In genomic region chr19:53310771-53311523, GRCm38 (mm10) we compare ENCODE assay signal across 8 mouse cellular contexts. TPM values are rescaled to one million over a fixed set of nuclear protein-coding genes. Genes with fewer than 3 reads are reported as not detected.
DNase-seq lines count a peak whose midpoint lies in the region; ATAC-seq and TF ChIP-seq lines count a peak whose summit lies in the region.

No protein-coding gene starts in this region.

- H3K4me3 ChIP-seq in C2C12 (ENCODE audit: insufficient read depth, poor library complexity, severe bottlenecking): peak overlapping the region; percentile 57
- H3K4me3 ChIP-seq in embryonic facial prominence, embryonic 12.5 days: peak overlapping the region; percentile 66
- H3K4me3 ChIP-seq in heart, embryonic 15.5 days: peak overlapping the region; percentile 97
- peak overlapping the region; percentile 98 for H3K4me3 ChIP-seq in midbrain, embryonic 13.5 days (replicated peaks)

- H3K9ac ChIP-seq in embryonic facial prominence, embryonic 12.5 days: peak overlapping the region; percentile 91
- peak overlapping the region; percentile 93 for H3K9ac ChIP-seq in heart, embryonic 15.5 days
- H3K9ac ChIP-seq in midbrain, embryonic 13.5 days (replicated peaks): peak overlapping the region; percentile 94

- H3K4me2 ChIP-seq in embryonic facial prominence, embryonic 12.5 days (replicated peaks): peak overlapping the region; percentile 94
- H3K4me2 ChIP-seq in heart, embryonic 15.5 days: peak overlapping the region; percentile 94
- peak overlapping the region; percentile 88 for H3K4me2 ChIP-seq in midbrain, embryonic 13.5 days (replicated peaks)

- no peaks in the 10 kb centered on the region for H3K9me3 ChIP-seq in embryonic facial prominence, embryonic 12.5 days
- no peaks in the 10 kb centered on the region for H3K9me3 ChIP-seq in heart, embryonic 15.5 days (replicated peaks)
- no peaks in the 10 kb centered on the region for H3K9me3 ChIP-seq in midbrain, embryonic 13.5 days

- no peak for TF ChIP-seq CTCF in C2C12 (IDR thresholded peaks at IDR 0.05; ENCODE audit: control insufficient read depth, insufficient read depth, insufficient read length)

- H3K27me3 ChIP-seq in C2C12 (ENCODE audit: control insufficient read depth, insufficient read depth, insufficient read length): no peaks in the 10 kb centered on the region
- H3K27me3 ChIP-seq in embryonic facial prominence, embryonic 12.5 days: no peaks in the 10 kb centered on the region
- H3K27me3 ChIP-seq in heart, embryonic 15.5 days: no peaks in the 10 kb centered on the region
- H3K27me3 ChIP-seq in midbrain, embryonic 13.5 days: no peaks in the 10 kb centered on the region

- H3K79me2 ChIP-seq in C2C12 (ENCODE audit: control insufficient read depth, insufficient read depth): no peaks in the 10 kb centered on the region

- WGBS in embryonic facial prominence, embryonic 12.5 days: under 1% methylated on average over 43 of the region's 48 CpGs
- 0% methylated on average over 48 of the region's 48 CpGs for WGBS in heart, embryonic 15.5 days
- 3% methylated on average over 46 of the region's 48 CpGs for WGBS in midbrain, embryonic 13.5 days

- H3ac ChIP-seq in C2C12 (ENCODE audit: control insufficient read depth, insufficient read length, low read depth): peak overlapping the region; percentile 97

- H3K79me3 ChIP-seq in C2C12 (ENCODE audit: low read depth): peaks cover 3% of the 10 kb centered on the region

- H3K27ac ChIP-seq in embryonic facial prominence, embryonic 12.5 days: peak overlapping the region; percentile 94
- H3K27ac ChIP-seq in heart, embryonic 15.5 days: peak overlapping the region; percentile 99
- H3K27ac ChIP-seq in midbrain, embryonic 13.5 days: peak overlapping the region; percentile 89

- H3K36me3 ChIP-seq in C2C12 (ENCODE audit: control insufficient read depth, insufficient read depth): no peaks in the 10 kb centered on the region
- no peaks in the 10 kb centered on the region for H3K36me3 ChIP-seq in embryonic facial prominence, embryonic 12.5 days
- H3K36me3 ChIP-seq in heart, embryonic 15.5 days: no peaks in the 10 kb centered on the region
- no peaks in the 10 kb centered on the region for H3K36me3 ChIP-seq in midbrain, embryonic 13.5 days

- intact Hi-C loops in left cerebral cortex, postnatal 25 days (cut with DNase I): loop anchor here (2.0 kb wide), 2 partner anchors 66 to 168 kb away; no protein-coding TSS in a partner anchor

- peak; percentile 66 for DNase-seq in NIH3T3 (ENCODE audit: low read depth)
- DNase-seq in left cerebral cortex, postnatal 25 days (ENCODE audit: low spot score in 2 of 2): peak; percentile 36 to 57
- peak; percentile 44 to 56 for DNase-seq in spleen, postnatal 14 days (ENCODE audit: low spot score in 2 of 2)
- DNase-seq in urinary bladder, postnatal 4 days (ENCODE audit: low spot score in 2 of 2): no peak

- ATAC-seq in embryonic facial prominence, embryonic 12.5 days (ENCODE audit: insufficient number of reproducible peaks, insufficient read depth, low FRiP score, low TSS enrichment): no peak
- ATAC-seq in heart, embryonic 15.5 days (replicated peaks; ENCODE audit: insufficient number of reproducible peaks, insufficient read depth, low FRiP score, low read depth): no peak
- no peak for ATAC-seq in midbrain, embryonic 13.5 days

- H3K4me1 ChIP-seq in embryonic facial prominence, embryonic 12.5 days: peaks cover 21% of the 10 kb centered on the region
- H3K4me1 ChIP-seq in heart, embryonic 15.5 days (replicated peaks): peaks cover 25% of the 10 kb centered on the region
- H3K4me1 ChIP-seq in midbrain, embryonic 13.5 days (replicated peaks): peaks cover 31% of the 10 kb centered on the region

TF ChIP-seq in C2C12, 6 proteins besides CTCF, POLR2A, EP300 and RAD21:
- TF ChIP-seq MAX (IDR thresholded peaks at IDR 0.05) (no peak), MYOG (IDR thresholded peaks at IDR 0.05; ENCODE audit: control insufficient read depth, extremely low read depth, insufficient read length) (no peak), MYOD1 (IDR thresholded peaks at IDR 0.05; ENCODE audit: control insufficient read depth, insufficient read length, low read depth) (no peak), CEBPB (IDR thresholded peaks at IDR 0.05; ENCODE audit: low read depth) (no peak), USF1 (IDR thresholded peaks at IDR 0.05; ENCODE audit: low read depth) (no peak), FOSL1 (IDR thresholded peaks at IDR 0.05; ENCODE audit: insufficient read depth, low read length, poor library complexity, severe bottlenecking) (no peak)
TF ChIP-seq in C2C12: peak in this region for 0.

RNA-seq across cellular contexts. Expression of gene Mxi1, which starts 0.6 kb away (rescaled TPM):
- polyA plus RNA-seq in C2C12 (2012; fragmentation: generic; extraction: Trizol): 10.5 TPM
- polyA plus RNA-seq in embryonic facial prominence, embryonic 12.5 days (2016; fragmentation: Nextera tagmentation; extraction: Ambion mirVana): 44.8 and 44.9 TPM in 2 replicates
- polyA plus RNA-seq in heart, embryonic 15.5 days (2015; fragmentation: Nextera tagmentation; extraction: Ambion mirVana): 38.6 and 39.1 TPM in 2 replicates
- 10 to 100 TPM; 84.1 to 84.2 TPM for total RNA-seq in left cerebral cortex, postnatal 25 days (2021)
- 32.4 and 50.7 TPM in 2 replicates for polyA plus RNA-seq in midbrain, embryonic 13.5 days (2015; fragmentation: Nextera tagmentation; extraction: Ambion mirVana)

Comparison
In these comparisons a context has a peak if more than half of its experiments do, and no peak if none do; other contexts are left out.
1. DNase-seq: peak in NIH3T3 (single experiment), left cerebral cortex, postnatal 25 days (2 of 2) and spleen, postnatal 14 days (2 of 2); none in urinary bladder, postnatal 4 days (0 of 2).
2. Peak in every context shown above with its lines, with median percentiles within 50 percentile points of each other: H3K4me3 ChIP-seq, H3K27ac ChIP-seq, H3K4me2 ChIP-seq and H3K9ac ChIP-seq.